Mouse (Mus musculus) adrenal gland, adult (tissue): ENCODE results near the gene Exoc2.
A peak's percentile ranks its signal among the peaks of the same experiment; 100 is the strongest.

ENCODE experiments used
- DNase-seq, 2 experiments: peaks; one replicate each; pipeline ENCODE4 v3.0.0; 2022 to 2023; ENCODE audit warnings: low spot score in 1 of 2; ENCODE audit not compliant: inconsistent age in 2 of 2

Gene Exoc2

GRCm38 (mm10) chr13:30785423-30786040 lies 188.4 kb downstream of the Exoc2 start:
- peak in 1 of 2 experiments; percentile 53 for DNase-seq

DNA sequence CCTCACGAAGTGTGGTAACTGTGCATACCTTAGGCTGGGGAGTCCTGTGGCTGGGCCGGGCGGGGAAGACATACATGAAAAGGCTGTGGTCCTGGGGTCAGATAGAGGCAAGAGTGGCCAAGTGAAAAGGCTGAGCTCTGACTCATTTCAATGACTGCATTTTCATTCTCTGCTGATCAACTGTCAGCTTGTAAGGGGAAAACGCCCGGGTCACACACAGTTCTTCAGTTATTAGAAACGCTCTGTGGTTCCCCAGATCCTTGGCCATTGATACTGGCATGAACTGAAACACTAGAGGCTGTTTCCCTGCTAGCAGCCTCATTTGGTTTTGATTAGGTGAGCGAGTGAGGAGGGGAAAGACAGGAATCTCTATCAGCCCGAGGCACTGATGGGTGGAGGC lies 191.5 kb downstream of the Exoc2 start:
- DNase-seq = no peak

- DNase-seq = no peak
Measured at GRCm38 (mm10) chr13:30781905-30782304, 192.0 kb downstream of the Exoc2 start.

DNA sequence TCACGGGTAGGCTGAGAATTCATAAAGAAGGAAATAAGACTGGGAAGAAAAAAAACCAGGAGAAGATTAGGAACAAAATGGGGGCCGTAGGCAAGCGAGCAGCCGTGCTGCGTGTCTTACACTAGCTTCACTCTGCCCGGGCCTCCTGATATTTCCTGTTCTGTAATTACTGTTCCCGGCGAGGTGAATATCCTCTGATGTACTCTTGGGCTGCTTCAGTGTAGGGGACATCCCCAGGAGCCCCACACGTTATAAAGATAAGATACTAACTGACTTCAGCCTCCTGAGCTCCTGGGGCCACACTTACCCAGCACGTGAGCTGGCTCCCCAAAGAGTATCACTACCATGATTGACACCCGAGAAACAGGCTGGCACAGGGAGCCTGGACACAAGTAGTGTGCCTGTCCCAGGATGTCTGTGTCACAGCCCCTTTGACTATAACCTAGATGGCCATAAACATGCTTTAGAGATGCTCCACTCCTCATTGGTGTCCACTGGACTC lies 196.2 kb downstream of the Exoc2 start:
- no peak for DNase-seq

DNA sequence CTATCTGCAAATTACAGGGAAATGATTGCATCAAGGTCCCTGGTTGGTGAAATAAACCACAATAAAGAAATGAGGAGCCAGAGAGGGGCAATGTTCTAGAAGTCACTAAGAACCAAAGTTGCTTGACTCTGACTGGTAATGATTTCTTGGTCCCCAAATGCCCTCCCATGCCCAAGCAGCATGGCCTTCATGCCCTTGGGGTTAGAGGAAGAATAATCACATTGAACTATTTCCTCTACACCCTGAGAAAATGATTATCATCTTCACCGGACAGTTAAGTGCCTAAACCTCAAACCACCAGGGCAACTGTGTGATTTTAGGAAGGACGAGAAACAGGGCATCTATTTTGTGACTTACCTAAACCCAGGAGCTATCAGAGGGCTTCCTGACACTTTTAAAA lies 197.9 kb downstream of the Exoc2 start:
- DNase-seq = no peak

DNA sequence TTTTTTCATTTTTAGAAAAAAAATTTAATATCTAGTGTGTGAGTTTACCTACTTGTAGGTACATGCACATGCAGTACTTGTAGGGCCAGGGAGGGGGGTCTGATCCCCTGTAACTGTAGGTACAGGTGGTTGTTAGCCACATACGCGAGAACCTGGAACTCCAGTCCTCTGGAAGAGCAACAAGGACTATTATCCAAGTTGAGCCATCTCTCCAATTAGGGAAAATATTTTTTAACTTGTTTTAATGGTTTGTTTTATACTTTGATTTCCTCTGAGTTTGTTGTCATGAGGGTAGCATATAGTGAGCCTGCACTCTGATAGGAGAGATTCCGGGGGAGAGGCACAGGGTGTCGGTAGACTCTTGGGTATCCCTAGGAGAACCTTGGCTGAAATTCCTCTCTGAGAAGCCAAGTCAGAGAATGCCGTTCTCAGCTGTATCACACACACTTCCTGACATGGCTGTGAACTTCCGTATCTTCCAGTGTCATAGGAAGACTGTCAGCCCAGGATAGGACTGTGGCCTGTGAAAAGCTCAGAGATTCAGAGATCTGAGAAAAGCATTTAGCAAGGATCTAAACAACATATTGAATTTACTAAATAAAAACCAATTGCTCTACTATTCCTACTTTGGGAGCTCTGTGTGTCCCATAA lies 206.3 kb downstream of the Exoc2 start:
- DNase-seq = no peak

DNA sequence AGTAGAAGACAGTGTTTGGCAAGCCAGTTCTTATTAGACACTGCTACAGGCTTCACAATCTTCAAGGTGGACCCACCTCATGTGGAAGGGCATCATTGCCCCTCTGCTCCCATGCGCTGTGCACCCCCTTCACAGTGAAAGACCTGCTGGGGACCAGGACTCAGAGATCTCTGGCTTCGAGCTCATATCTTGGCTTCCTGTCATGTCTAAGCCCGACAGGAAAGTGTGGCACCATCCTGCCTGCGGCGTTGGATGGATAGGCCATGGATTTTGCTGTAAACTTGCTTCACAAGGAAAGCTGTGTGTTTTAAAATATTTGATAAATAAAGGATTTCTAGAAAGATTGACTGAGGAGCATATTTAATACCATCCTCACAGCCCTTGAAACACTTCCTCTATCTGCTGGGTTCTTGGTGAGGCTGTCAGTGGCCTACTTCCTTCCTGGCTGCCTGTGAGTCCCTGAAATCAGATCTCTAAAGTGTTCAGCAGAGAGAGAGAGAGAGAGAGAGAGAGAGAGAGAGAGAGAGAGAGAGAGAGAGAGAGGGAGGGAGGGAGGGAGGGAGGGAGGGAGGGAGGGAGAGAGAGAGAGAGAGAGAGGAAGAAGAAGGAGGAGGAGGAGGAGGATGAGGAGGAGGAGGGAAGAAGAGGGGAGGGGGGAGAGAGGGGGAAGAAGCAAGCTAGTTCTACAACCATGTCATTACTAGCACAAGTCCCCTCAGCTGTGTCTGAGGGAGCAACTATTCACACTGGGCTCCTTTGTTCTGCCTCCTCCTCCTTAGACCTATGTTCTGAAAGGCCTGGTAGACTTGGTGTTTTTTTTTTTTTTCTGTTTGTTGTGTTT lies 207.0 kb downstream of the Exoc2 start:
- DNase-seq = no peak

GRCm38 (mm10) chr13:30765906-30766305 lies 208.0 kb downstream of the Exoc2 start:
- DNase-seq = no peak

- no peak for DNase-seq
Measured at GRCm38 (mm10) chr13:30764014-30764740, 209.7 kb downstream of the Exoc2 start.
